Mouse (Mus musculus) 416B (cell line): ENCODE results near the gene Apol10a.
"Not testable (repeated sequence)": the region's sequence is repeated elsewhere in the genome, so short reads cannot be mapped to it uniquely, and the experiment has no call there.

ENCODE experiments used
- DNase-seq: peaks from one replicate; pipeline ENCODE4 v3.0.0; 2011; ENCODE audit warnings: low read depth

Gene Apol10a

DNA sequence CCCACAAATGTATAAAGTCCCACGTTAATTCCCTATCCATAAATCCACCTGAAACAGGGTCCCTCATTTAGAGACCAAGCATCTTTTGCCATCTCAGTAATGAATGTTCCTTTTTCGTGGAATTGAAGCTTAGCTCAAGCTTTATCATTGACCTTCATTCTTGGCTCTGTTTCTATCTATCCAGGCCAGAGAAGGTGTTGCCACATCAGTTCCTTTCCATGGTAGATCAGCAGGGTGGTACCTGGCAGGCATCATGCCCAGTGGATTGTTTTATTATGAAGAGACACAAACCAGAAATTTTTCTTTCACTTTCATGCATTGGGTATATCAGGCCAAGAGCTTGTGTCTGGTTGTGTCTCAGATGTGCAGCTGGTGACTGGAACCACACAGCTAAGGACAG lies at the start of gene Apol10a:
TSS of gene Apol10a (plus strand) at position 355 of the 400 bp plus-strand sequence.
- DNase-seq: not testable (repeated sequence)

DNA sequence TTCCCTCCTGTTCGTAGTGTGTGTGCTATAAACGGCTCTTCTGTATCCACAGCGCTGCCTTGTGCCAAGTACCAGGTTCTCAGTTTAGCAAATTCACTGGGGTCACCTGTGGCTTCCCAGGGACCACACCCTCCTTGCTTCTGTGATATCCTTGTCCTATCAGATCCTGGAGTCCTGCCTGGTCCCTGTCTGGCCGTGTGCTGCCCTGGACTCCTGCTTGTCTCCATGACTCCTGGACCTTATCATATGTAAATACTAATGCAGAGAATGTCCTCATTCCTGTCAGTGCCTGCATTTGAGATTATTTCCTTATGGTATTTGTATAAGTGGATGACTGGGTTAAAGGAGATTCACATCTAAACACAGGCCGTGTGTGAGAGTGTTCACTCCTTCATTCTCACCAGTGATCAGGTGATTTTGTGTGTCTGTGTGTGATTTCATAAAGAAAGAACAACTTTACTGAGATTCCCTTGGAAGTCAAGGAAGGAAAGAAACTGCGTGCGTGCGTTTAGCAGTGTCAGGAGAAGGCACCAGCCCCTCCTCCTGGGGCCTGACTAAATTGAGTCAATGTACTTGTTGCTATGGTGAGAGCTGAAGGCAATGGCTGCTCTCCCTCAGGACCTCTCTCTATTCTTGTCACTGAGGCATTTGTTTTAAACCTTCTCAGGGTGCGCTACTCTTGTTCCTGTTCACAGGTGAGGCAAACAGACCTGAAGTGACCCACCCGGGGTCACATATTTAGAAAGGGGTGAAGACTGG lies 48.0 kb upstream of the Apol10a start:
- not testable (repeated sequence) for DNase-seq

DNA sequence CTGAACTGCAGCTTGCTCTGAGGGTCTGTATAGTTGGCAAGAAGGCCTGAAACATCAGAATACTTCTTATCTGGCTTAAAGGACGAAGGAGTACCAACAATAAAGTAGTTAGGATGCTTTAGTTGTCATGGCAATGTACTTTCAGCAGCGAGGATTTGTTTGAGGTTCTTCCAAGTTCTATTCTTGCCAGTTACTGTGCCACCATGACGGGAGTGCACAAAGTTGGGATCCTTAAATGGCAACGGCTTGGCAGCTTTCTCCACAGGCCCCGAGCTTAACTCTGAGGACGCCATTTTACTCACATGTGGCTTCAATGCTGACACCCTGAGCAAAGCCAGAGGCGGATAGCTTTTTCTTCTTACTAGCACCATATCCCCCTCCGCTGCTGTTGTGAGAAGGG lies 32.1 kb upstream of the Apol10a start:
- not testable (repeated sequence) for DNase-seq

DNA sequence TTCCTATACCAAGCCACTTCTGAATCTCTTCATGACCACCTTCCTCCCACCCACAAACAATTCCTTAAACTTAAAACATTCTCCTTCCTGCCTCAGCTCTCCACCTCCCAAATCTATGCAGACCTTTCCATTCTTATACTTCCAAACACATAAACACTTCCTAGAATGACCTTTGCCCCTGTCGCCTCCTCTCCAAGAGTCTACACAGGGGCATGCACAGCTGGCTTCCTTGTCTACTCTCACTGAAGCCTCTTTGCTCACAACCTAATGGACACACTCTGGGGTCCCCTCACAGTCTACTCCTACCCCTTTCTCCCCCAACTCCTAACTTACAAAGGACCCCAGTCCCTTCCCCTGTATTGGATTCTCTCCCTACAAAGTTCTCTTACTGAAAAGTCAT lies 31.2 kb upstream of the Apol10a start:
- DNase-seq: not testable (repeated sequence)

DNA sequence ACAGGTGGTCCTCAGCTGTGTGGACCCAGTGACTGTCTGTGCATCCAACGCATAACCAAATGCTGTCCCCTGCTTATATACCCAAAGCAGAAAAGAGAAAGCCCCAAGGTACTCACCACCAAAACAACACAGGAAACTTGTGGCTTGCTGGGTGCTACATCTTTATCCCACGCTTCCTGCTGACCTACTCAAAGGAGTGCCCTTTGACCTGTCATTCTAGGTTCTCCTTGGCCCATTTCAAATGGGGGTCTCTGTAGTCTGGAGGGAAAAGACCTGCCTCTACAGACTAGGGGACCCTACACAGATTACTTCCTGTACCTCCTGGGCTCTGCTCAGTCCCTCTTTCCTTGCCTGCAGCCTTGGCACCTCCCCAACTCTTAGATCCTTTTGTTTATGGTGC lies 29.5 kb upstream of the Apol10a start, which contains the start of gene Apol7b:
TSS of gene Apol7b (minus strand) at position 101 of the 400 bp plus-strand sequence.
- not testable (repeated sequence) for DNase-seq

DNA sequence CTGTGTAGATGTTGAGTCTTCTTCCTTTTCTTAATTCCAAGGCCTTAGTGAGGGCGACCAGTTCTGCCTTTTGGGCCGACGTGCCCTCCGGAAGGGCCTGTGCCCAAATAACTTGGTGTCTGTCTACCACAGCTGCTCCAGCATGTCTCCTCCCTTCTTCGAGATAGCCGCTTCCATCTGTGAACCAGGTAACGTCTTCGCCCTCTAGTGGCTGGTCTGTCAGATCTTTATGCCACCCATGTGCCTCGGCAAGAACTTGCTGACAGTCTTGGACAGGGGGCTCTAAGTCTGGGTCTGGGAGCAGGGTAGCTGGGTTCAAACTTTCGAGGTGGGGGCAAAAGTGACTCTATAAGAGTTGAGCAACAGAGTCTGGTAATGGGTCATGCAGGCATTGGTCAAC lies 26.9 kb upstream of the Apol10a start:
- peak; percentile 5 for DNase-seq

DNA sequence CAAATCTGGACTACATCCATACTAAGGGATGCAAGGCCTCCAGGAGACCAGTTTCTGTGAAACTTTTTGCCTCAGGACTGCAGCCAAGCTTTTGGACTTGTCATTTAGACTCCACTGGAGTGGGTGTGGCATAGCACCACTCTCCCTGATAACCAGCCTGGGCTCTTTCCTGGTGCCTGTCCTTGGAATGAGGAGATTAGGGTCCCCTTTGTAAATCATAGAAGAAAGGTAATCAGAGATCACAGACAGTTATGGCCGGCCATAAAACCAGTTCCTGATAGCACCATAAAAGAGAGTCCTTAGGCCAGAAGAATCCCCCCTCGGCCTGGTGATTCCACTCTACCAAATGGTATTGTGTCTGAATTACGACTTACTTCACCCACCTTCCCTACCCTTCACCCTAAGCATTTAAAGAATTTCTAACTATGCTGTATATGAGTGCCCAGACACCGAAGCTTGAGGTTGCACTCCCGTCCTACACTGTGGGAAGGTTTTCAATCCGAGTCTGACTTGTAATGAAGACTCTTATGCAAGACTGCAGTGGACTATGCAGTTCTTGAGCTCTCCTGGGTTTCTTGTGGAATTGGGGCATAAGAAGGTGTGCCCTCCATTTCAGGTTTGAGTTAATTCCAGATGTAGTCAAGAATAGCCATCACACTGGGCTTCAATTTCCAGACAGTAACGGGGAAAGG lies 2.0 kb upstream of the Apol10a start:
- DNase-seq: not testable (repeated sequence)

DNA sequence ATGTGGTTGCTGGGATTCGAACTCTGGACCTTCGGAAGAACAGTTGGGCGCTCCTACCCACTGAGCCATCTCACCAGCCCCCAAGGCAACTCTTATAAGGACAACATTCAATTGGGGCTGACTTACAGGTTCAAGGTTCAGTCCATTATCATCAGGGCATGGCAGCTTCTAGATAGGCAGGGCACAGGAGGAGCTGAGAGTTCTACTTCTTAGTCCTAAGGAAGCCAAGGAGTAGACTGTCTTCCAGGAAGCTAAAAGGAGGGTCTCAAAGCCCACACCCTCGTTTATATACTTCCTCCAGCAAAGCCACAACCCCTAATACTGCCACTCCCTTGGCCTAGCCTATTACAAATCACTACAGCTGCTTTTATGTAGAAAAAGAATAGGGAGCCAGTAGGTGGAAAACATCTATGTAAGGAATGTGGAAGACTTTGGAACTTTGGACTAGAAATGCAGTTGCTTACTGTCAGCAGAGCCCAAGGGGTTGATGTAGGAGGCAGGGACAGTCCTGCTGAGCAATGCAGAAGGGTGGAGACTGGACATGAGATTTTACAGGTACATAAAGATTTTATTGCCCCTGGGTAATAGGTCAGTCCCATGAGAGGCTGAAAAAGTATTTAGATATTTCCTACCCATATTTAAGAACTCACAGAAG lies 5.4 kb downstream of the Apol10a start:
- DNase-seq: no peak

DNA sequence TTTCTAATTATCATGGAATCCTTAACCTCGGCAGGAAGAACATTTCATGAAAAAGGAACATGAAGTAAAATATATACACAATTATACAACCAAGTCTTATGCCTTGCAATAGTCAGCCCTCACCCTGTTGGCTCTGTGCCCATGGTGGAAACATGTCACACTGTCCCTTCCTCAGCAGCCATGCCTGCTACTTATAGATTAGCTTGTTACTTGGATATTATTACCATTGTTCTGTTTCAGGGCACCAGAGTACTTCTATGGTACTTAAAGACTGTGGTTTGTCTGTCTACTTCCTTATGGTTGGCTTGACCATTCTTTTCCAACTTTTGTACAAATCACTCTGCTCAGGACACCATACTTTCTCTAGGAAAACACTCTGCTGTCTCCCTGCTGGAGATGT lies 16.3 kb downstream of the Apol10a start:
- DNase-seq: not testable (repeated sequence)

DNA sequence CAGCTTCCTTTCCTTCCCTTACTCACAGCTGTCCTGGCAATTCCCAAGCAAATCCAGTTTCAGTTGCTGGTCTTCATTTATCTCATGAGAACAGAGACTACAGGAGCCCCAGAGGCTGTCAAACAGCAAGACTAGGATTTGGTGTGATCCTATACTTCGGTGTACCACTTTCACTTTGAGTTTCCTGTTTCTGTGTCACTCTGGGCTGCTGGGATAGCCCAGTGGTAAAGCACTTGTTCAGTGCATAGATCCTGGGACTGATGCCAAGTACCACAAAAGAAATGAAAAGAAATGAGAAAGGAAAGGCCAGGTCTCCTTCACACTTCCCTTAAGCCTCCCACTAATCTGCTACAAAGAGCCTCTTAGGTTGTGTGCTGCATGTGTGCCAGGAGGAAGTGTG lies 17.8 kb downstream of the Apol10a start:
- peak; percentile 3 for DNase-seq

DNA sequence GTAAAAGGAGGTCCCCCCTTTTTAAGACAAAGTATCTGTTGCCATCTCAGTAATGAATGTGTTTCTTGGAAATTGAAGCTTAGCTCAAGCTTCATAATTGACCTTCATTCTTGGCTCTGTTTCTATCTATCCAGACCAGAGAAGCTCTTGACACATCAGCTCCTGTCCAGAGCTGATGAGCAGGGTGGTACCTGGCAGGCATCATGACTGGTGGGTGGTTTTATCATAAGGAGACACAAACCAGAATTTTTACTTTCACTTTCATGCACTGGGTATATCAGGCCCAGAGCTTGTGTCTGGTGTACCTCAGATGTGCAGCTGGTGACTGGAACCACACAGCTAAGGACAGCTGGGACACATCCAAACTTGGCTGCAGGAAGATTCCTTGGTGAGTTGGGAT lies 31.1 kb downstream of the Apol10a start, which contains the start of gene Apol11a:
TSS of gene Apol11a (plus strand) at position 306 of the 400 bp plus-strand sequence.
- not testable (repeated sequence) for DNase-seq

DNA sequence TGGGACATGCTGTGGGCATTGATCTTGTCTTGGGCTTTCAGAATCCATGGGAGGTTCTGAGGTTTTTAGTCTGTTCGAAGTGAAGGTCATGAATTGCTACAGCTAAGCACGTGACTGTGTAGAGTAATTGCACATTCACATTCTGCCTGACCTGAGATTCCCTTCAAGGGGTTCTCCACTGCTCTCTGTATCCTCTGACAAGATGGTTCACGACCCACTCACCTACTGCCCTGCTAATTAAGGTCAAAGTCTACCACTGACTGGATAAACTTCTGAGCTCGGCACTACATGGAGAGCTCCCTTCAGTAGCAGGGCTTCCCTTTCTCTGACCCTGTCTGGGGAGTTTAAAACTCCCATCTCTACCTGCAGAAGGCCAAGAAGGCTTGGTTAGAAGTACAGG lies 43.7 kb downstream of the Apol10a start:
- not testable (repeated sequence) for DNase-seq

DNA sequence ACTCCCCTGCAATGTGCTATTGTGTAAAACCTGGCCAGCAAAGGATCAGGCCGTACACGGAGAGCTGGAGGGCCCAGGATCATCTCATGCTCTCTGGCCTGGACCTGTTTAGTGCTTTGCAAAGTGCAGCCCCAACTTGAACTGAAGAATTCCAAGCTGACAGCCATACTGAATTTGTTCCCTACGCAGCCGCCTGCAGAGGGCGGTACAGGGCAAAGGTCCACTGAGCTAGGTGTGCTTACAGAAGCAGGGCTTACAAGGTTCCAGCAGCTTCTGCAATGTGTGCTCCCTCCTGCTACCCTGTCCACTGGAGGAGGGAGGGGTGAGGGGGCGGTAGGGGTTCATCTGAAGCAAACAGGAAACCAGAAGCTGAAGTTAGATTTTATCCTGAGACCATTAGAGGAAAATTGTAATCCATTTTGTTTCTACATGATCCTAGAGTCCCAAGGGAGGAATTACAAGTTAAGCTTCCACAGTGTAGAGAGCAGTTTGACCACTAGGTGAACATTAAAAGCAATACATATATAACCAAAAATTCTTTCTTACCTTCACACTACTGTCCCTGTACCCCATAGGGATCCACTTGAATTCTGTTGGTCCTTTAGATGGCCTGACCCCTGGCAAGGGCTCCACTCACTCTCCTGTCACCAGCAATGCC lies 46.5 kb downstream of the Apol10a start:
- DNase-seq: peak; percentile 45

DNA sequence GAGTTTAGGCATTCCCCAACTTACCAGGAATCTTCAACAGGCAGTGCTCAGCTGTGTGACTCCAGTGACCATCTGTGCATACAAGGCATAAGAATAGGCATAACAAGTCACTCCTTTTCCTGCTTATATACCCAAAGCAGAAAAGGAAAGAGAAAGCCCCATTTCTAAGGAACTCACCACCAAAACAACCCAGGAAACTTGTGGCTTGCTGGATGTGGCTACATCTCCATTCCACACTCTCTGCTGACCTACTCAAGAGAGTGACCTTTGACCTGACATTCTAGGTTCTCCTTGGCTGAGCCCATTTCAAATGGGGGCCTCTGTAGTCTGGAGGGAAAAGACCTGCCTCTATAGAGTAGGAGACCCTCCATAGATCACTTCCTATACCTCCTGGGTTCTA lies 56.4 kb downstream of the Apol10a start, which contains the start of gene Apol7c:
TSS of gene Apol7c (minus strand) at position 101 of the 400 bp plus-strand sequence.
- DNase-seq: no peak

DNA sequence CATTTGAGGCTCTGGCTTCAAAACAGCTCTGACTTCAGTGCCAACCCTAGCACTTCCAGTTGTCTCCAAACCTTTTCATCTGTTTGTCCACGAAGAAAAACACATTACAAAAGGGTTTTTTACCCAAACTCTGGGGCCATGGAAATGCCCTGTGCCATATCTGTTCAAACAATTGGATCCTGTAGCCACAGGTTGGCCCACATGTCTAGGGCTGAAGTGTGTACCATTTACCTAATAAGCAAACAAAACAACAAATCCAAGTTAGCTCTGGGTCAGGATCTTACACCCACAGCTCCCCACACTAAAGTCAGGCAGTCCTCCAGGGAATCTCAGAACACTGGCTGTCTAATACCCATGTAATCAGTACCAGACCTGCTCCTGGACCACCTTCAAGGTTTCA lies 62.4 kb downstream of the Apol10a start:
- not testable (repeated sequence) for DNase-seq
